Mouse (Mus musculus): ENCODE results near the gene Ces1f.

- no peak for TF ChIP-seq CTCF (IDR thresholded peaks at IDR 0.05; ENCODE audit: low read depth)
- no peak for TF ChIP-seq EP300 (IDR thresholded peaks at IDR 0.05; ENCODE audit: low read depth)
Measured at GRCm38 (mm10) chr8:93283896-93284295, 4.3 kb upstream of the Ces1f start.

Measured in liver, postnatal 0 days (tissue).